Mouse (Mus musculus): ENCODE measurements around the gene Bora.

GRCm38 (mm10) chr14:99036039-99036438, 10.0 kb upstream of the Bora start:
- TF ChIP-seq CTCF (conservative IDR thresholded peaks at IDR 0.05; ENCODE audit: low read length) (no peak), NANOG (IDR thresholded peaks at IDR 0.05; ENCODE audit: borderline replicate concordance, low read length) (no peak)
